Mouse (Mus musculus) duodenum, adult 2 months (tissue): ENCODE measurements around the gene Gtf2b. TPM values are rescaled to one million over a fixed set of nuclear protein-coding genes. Genes with fewer than 3 reads are reported as not detected.

Experiments used
- polyA plus RNA-seq: library from polyadenylated mRNA; depleted of rRNA; stranded (reverse); fragments of >200 nt; gene quantifications from 2 replicates; pipeline ENCODE4 v1.2.3, GENCODE M21; 2012; ENCODE audit warnings: low replicate concordance; rRNA removed

The Gtf2b gene
- polyA plus RNA-seq, result 9.3 and 15.3 TPM in 2 replicates

DNA sequence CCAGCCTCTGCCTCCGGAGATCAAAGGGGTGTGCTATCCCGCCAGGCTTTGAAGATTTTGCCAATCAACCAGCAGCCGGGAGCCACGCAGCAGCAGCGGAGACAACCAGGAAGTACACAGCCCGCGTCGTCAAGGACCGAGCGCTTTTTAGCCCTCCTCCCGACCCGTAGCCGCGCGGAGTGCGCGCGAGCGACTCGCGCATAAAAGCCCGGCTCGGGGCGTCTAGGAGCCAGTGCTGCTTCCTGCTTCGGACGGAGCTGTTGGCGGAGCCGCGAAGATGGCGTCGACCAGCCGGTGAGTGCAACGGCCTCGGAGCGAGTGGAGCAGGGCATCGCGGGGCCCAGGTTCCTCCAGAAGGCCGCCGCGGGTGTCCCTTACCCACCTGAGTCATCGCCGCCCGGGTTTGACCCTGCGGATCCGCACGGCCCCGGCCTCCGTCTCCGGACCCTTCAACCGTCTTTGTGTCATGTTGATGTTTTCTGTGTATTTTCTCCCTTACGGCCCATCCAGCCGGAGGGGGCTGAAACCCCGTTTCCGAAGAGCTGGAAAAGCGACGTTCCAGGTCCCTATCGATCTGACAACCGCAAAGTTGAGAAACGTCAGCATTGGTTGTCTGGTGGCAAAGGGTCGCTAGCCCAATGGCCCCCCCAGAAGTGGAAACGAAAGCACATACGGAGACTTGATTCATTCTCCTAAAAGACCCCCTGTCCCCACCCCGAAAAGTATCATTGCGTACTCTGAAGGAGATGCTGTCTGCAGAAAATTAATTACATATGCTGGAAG lies at the start of gene Gtf2b:
TSS of gene Gtf2b (plus strand) at position 51 of the 783 bp plus-strand sequence.

Other genes starting within 250 kb of the Gtf2b start
- 0.15 and 0.28 TPM in 2 replicates for gene Gbp7, start 234.7 kb upstream of the Gtf2b start, polyA plus RNA-seq
- 8.0 and 9.3 TPM in 2 replicates for gene Gbp3, start 205.0 kb upstream of the Gtf2b start, polyA plus RNA-seq
- gene Gbp2b, start 170.2 kb upstream of the Gtf2b start, polyA plus RNA-seq, result 0.15 and 0.53 TPM in 2 replicates
- 3.1 and 3.4 TPM in 2 replicates for gene Gbp2, start 144.4 kb upstream of the Gtf2b start, polyA plus RNA-seq
- 0.36 and 0.38 TPM in 2 replicates for gene Kyat3, start 64.0 kb upstream of the Gtf2b start, polyA plus RNA-seq
- 25.2 and 39.9 TPM in 2 replicates for gene Pkn2, start 117.0 kb downstream of the Gtf2b start, polyA plus RNA-seq